Mouse (Mus musculus): Measurements from ENCODE around the gene Pinlyp.

DNA sequence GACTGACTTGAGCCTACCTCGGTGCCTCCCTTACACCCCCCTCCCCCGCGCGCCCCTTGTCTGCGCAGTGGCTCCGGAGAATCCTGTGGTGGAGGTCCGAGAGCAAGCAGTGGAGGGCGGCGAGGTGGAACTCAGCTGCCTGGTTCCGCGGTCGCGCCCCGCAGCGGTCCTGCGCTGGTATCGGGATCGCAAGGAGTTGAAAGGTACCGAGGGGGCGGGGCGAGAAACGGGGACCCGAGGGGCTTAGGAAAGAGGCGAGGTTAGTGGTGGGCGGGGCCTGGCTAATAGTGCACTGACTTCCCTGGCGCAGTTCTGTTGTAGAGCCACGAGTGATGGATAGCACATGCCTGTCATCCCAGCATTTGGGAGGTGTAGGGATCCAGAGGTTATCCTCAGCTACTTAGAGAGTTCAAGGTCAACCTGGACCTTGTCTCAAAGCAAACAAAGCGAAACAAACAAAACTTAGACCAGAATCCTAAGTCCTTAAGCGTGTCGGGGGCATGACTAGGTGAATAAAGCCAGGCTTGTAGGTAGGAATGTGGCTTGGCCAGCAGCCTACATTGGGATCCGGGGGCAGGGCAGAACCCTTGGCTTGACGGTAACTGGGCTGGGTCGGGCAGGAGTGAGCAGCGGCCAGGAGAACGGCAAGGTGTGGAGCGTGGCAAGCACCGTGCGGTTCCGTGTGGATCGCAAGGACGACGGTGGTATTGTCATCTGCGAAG lies 45.9 kb downstream of the Pinlyp start:
- TF ChIP-seq CTCF (IDR thresholded peaks at IDR 0.05; ENCODE audit: borderline replicate concordance, insufficient read depth, low read depth, low read length) = no peak
- TF ChIP-seq POLR2A (IDR thresholded peaks at IDR 0.05; ENCODE audit: borderline replicate concordance, insufficient read depth, low read length) = no peak

All from cerebellum, adult 2 months (tissue).